Mouse (Mus musculus): Measurements from ENCODE around the gene Ngp.

Ngp gene

GRCm38 (mm10) chr9:110436041-110436440 lies 16.5 kb downstream of the Ngp start:
- no peak for DNase-seq (ENCODE audit: low spot score)

- DNase-seq (ENCODE audit: low spot score): no peak
Observed at GRCm38 (mm10) chr9:110440049-110440448, 20.5 kb downstream of the Ngp start.

GRCm38 (mm10) chr9:110440559-110440958 lies 21.0 kb downstream of the Ngp start:
- DNase-seq (ENCODE audit: low spot score): no peak

GRCm38 (mm10) chr9:110448356-110448755 lies 28.8 kb downstream of the Ngp start:
- DNase-seq (ENCODE audit: low spot score): no peak

DNA sequence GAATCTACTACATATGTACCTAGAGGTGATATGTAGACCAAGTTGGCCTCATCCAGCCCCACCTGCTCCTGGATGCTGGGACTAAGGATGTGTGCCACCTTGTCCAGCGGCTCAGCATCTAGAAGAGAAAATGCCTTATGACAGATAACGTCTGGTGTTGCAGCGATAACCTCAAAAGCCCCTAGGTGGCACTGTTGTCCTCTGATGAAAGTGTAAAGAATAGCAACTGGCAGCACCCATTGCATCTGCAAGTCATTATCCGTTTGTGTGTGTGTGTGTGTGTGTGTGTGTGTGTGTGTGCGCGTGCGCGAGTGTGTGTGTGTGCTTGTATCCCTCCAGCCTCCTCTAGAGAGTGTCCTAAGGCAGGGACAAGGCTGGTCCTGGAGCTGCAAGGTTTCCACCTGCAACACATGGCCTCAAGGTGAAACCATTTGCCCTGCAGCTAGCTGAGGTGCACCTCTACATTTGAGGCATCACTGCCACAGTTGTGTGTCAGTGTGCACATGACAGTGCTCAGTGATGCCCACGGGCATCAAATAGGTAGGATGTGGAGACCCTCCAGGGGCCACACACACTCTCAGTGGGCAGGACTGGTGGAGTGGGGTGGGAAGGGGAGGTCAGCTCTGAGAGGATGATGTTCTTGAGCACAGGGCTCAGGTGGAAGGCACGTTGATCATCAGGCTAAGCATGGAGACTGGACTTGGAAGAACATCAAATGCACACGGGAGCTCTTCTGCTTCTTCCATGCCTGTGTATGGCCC lies 29.5 kb downstream of the Ngp start:
- peak; percentile 69 for DNase-seq (ENCODE audit: low spot score)

DNA sequence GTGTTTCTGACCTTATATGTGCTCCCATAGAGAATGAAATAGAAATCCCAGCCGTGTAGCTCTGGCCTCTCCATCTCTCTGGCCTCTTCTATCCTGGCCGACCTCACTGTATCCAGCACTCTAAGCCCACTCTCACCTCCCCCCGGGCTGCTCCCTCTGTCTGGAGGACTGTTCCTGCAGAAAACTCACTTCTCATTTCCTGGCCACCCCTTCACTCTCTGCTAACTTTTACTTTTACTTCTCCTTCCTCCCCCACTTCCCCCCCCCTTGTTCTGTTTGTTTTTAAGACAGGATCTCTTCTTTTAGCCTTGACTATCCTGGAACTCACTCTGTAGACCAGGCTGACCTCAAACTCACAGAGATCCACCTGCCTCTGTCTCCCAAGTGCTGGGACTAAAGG lies 33.0 kb downstream of the Ngp start:
- no peak for DNase-seq (ENCODE audit: low spot score)

- DNase-seq (ENCODE audit: low spot score): no peak
Observed at GRCm38 (mm10) chr9:110457926-110458325, 38.4 kb downstream of the Ngp start.

DNA sequence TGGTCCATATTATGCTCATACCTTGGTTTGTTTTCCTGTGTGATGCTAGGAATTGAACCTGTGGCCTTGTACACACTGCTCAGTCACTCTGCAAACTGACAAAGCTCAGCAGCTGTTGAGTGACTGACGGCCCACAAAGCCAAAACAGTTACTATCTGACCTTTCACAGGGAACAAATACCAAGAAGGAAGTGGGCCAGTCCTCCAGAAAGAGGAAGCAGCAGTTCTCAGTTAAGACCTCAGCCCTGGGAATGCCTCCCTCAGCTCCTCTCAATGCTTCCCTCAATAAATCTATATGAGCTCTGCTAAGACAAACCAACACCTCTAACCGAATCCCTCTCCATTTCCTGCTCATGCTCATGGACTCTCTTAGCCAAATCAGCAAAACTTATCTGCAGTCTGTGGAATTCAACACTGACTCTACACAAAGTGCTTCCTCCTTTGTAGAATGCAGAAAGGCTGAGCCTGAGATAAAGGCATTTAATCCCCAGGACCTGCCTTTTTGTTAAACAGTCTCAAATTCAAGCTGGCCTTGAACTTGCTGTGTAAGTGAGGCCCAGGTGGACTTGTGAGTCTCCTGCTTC lies 39.7 kb downstream of the Ngp start:
- no peak for DNase-seq (ENCODE audit: low spot score)

- no peak for DNase-seq (ENCODE audit: low spot score)
Observed at GRCm38 (mm10) chr9:110460884-110461815, 41.6 kb downstream of the Ngp start.

GRCm38 (mm10) chr9:110462321-110462720 lies 42.8 kb downstream of the Ngp start:
- DNase-seq (ENCODE audit: low spot score): no peak

- no peak for DNase-seq (ENCODE audit: low spot score)
Observed at GRCm38 (mm10) chr9:110463983-110464591, 44.5 kb downstream of the Ngp start.

GRCm38 (mm10) chr9:110465336-110465735 lies 45.8 kb downstream of the Ngp start:
- no peak for DNase-seq (ENCODE audit: low spot score)

DNA sequence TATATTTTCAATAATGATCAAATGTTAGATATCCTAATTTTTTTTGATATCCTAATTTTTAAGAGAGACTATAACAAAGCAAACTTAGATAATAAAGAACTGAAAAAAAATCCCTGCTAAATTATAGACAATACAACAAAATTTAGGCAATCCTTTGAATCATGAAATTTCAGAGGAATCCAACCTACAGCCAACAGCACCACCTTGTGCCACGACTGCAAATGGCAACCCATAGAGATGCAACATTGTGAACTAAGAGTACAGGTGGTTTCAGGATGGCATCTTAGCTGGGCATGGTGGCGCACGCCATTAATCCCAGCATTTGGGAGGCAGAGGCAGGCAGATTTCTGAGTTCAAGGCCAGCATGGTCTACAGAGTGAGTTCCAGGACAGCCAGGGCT lies 46.6 kb downstream of the Ngp start:
- no peak for DNase-seq (ENCODE audit: low spot score)
